Mouse (Mus musculus) megakaryocyte, embryonic 14.5 days (primary cell): ENCODE data around the gene Gm10260. TPM values are rescaled to one million over a fixed set of nuclear protein-coding genes. Genes with fewer than 3 reads are reported as not detected.

Source experiments
- H3K27me3 ChIP-seq: replicated peaks from 2 replicates; pipeline ENCODE3; 2012; ENCODE audit warnings: inconsistent platforms
- H3K36me3 ChIP-seq: replicated peaks from 2 replicates; pipeline ENCODE3; 2012; ENCODE audit warnings: low read length, inconsistent platforms, mixed read lengths
- H3K4me1 ChIP-seq: 2 replicates; pipeline ENCODE4 v1.6.1; 2012; ENCODE audit warnings: inconsistent platforms
- H3K4me3 ChIP-seq: replicated peaks from 2 replicates; pipeline ENCODE3; 2012; ENCODE audit warnings: moderate library complexity, mild to moderate bottlenecking, inconsistent platforms
- H3K9me3 ChIP-seq: 2 replicates; pipeline ENCODE4 v1.6.1; 2012; ENCODE audit warnings: inconsistent platforms
- FLI1 ChIP-seq: IDR thresholded peaks from 2 replicates; pipeline ENCODE4 v1.6.1; 2012; ENCODE audit warnings: low read length, inconsistent platforms, mixed read lengths
- GATA1 ChIP-seq: IDR thresholded peaks from 3 replicates; pipeline ENCODE4 v1.6.1; 2012; ENCODE audit warnings: mixed read lengths, low read length, inconsistent platforms, borderline replicate concordance
- polyA plus RNA-seq: library from polyadenylated mRNA; stranded (reverse); fragments of >175 nt; gene quantifications from 2 replicates; pipeline ENCODE4 v1.2.3, GENCODE M21; 2012; ENCODE audit warnings: low replicate concordance; ENCODE audit not compliant: insufficient read depth

Gm10260 gene
- polyA plus RNA-seq, 1 experiment: 1,157 TPM

- H3K4me3 ChIP-seq: no peak overlapping the region
- H3K4me1 ChIP-seq: no peaks in the 10 kb centered on the region
- 0 out of 2 replicates have a peak, but pooled peaks cover 3% of the 10 kb centered on the region for H3K9me3 ChIP-seq
- no peaks in the 10 kb centered on the region for H3K36me3 ChIP-seq
- H3K27me3 ChIP-seq: peaks cover under 1% of the 10 kb centered on the region
- TF ChIP-seq FLI1: no peak
- no peak for TF ChIP-seq GATA1
Measured at GRCm38 (mm10) chr13:97756091-97756490, 4.3 kb downstream of the Gm10260 start.

GRCm38 (mm10) chr13:97750851-97751381 is 9.5 kb downstream of the Gm10260 start:
- Histone ChIP-seq H3K4me1 (no peaks in the 10 kb centered on the region), H3K4me3 (no peak overlapping the region)

DNA sequence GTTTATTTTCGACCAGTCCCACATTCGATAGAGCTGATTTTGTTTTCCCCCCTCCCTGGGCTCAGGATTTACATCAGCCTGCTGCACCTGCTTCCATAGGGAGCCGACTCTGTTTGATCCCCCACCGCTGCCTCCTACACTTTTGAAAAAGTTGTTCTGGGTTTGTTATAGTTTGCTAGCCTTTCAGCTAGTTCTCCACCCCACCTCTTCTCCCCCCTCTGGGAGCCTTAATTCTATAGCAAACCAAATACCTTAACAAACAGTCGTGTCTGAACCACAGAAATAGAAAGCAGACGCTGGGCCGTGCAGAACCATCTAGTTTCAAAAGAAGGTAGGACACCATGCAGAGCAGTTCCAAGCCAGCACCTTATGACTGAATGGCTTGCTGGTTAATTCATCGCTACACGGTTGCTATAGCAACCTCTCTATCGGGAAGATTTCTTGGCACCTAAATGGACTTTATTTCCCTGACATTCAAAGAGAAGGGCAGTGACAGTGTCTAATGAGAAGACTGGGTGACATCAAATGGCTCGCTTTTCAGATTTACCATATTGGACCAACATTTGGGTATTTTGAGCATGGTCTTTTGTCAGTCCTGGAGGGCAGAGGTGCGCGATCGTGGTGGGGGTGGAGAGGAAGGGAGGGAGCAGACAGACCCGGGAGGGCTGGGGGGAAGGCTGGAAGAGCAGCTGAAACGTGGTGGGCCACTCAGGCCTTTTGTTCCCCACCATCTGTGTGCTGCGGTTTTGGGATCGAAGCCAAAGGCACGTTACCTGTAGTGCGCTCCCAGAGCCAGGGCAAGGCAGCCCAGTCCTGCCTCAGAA is 13.2 kb downstream of the Gm10260 start:
- no peaks in the 10 kb centered on the region for H3K9me3 ChIP-seq
- TF ChIP-seq FLI1 (no peak), GATA1 (no peak)
- peaks cover 7% of the 10 kb centered on the region for H3K27me3 ChIP-seq
- H3K4me3 ChIP-seq: no peak overlapping the region
- H3K4me1 ChIP-seq: peaks cover 6% of the 10 kb centered on the region; the same call in 1 of the 2 replicates
- H3K36me3 ChIP-seq: no peaks in the 10 kb centered on the region

More at GRCm38 (mm10) chr13:97750851-97751381, 9.5 kb downstream of the Gm10260 start:
- Histone ChIP-seq H3K36me3 (no peaks in the 10 kb centered on the region), H3K27me3 (peaks cover 2% of the 10 kb centered on the region), H3K9me3 (no peaks in the 10 kb centered on the region)
- no peak for TF ChIP-seq GATA1

DNA sequence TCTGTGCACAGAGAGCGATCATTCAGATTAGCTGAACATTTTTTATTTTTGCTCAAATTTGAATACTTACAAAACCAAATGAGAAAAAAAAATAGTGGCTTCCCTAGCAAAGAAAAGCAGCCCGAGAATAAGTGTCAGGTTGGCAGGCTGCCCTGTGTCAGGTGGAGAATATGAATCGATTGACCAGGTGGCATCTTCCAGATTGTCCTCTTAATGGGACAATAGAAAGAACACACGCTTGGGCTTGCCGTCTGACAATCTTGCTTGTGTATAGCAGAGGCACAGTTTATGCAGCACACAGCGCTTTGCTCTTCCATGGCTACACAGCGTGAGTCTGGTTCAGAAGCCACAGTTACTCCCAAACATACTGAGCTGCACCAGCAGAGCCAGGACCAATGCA is 15.8 kb downstream of the Gm10260 start:
- Histone ChIP-seq H3K9me3 (no peaks in the 10 kb centered on the region), H3K4me3 (no peak overlapping the region), H3K36me3 (no peaks in the 10 kb centered on the region), H3K4me1 (peaks cover 6% of the 10 kb centered on the region; the same call in 1 of the 2 replicates), H3K27me3 (peaks cover 11% of the 10 kb centered on the region)
- TF ChIP-seq FLI1 (no peak), GATA1 (no peak)

GRCm38 (mm10) chr13:97744036-97744435 is 16.4 kb downstream of the Gm10260 start:
- peaks cover 6% of the 10 kb centered on the region; the same call in 1 of the 2 replicates for H3K4me1 ChIP-seq
- H3K4me3 ChIP-seq: no peak overlapping the region
- TF ChIP-seq GATA1 (no peak), FLI1 (no peak)

DNA sequence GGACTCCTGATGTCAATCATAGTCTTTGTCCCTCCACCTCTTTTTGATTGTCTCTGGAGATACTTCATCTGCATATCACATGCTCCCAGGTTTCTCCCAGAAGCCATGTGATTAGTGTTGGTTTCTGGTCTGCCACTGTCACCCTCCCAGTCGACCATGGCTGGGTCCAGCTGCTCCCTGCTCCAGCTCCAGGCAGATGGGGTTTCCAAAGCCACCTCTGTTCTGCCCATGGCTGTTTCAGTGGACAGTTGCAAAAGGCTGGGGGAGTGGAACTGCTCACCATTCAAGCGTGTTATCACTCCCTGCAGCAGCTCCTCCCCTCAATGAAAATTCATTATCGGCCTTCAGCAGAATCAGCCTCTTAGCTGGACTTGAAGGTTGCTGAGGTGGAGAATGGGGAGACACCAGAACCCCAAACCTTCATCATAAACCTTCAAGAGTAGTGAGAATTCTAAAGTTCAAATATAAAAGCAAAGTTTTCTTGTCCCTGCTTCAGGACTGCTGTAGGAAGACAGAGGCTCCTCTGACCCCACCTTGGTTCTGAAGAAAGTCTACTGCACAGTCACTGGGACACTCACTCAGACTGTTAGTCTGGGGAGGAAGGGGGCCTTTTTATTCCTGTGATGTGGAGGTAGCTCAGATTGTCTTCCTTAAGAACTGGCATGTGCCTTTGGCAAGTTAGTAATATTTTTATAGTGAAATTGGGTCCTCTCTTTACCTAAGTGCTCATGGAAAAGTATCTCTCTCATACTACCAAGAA is 17.0 kb downstream of the Gm10260 start:
- no peaks in the 10 kb centered on the region for H3K36me3 ChIP-seq
- TF ChIP-seq GATA1: no peak
- no peak for TF ChIP-seq FLI1
- H3K4me3 ChIP-seq: no peak overlapping the region
- H3K27me3 ChIP-seq: peaks cover 11% of the 10 kb centered on the region
- peaks cover 6% of the 10 kb centered on the region; the same call in 1 of the 2 replicates for H3K4me1 ChIP-seq
- H3K9me3 ChIP-seq: no peaks in the 10 kb centered on the region

More at GRCm38 (mm10) chr13:97744036-97744435, 16.4 kb downstream of the Gm10260 start:
- Histone ChIP-seq H3K27me3 (peaks cover 11% of the 10 kb centered on the region), H3K9me3 (no peaks in the 10 kb centered on the region), H3K36me3 (no peaks in the 10 kb centered on the region)

GRCm38 (mm10) chr13:97735931-97736330 is 24.5 kb downstream of the Gm10260 start:
- no peak overlapping the region for H3K4me3 ChIP-seq
- no peaks in the 10 kb centered on the region for H3K4me1 ChIP-seq
- TF ChIP-seq FLI1 (no peak), GATA1 (no peak)
- peaks cover 7% of the 10 kb centered on the region for H3K27me3 ChIP-seq
- H3K36me3 ChIP-seq: no peaks in the 10 kb centered on the region
- H3K9me3 ChIP-seq: no peaks in the 10 kb centered on the region

DNA sequence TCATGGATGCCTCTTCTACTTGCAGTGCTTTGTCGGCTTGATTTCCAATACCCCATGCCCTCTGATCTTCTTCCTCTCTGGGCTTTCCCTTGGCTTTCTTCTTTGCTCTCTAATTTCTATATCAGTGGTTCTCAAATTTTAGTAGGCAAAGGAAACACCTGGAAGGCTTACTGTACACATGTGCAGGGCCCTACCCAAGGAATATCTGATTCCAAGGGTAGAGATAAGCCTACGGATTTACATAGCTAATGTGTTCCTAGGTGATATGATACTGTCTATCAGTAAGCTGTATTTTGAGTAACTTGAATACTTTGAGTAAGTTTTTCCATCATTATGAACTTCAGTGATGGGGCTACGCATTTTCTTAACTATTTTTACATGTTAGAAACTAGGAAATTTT is 25.7 kb downstream of the Gm10260 start:
- Histone ChIP-seq H3K4me3 (no peak overlapping the region), H3K4me1 (no peaks in the 10 kb centered on the region), H3K9me3 (no peaks in the 10 kb centered on the region), H3K36me3 (no peaks in the 10 kb centered on the region), H3K27me3 (peaks cover 3% of the 10 kb centered on the region)
- TF ChIP-seq FLI1 (no peak), GATA1 (no peak)

DNA sequence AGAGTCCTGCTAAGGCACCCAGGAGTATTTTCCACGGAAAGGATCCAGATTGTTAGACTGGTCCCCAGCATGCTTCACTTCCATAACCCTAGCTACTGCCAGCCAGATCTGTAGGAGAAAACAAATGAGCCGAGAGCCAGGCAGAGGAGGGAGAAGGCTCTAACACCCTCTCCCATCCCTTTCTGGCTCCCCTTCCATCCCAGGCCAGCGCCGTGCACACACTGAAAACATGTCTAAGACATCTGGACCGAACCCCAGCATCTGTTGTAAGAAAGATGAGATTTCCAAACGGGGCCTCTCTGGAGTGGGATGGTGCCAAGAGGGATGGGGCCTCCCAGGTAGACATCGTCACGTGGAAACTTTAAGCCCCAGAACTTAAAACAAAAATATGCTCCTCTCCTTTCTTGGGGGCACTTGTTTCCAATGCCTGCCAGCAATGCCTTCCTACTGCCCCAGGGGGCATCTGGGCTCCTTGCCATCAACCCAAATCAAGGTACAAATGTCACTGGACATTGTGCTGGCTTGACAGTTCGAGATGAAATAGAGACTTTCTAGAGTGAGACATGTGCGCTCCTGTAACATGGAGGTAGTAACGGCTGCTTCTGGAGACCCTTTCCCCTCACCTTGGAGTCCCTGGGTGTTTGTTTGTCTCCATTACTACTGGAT is 35.1 kb downstream of the Gm10260 start:
- TF ChIP-seq FLI1 (no peak), GATA1 (no peak)
- H3K4me3 ChIP-seq: no peak overlapping the region
- H3K9me3 ChIP-seq: no peaks in the 10 kb centered on the region
- no peaks in the 10 kb centered on the region for H3K36me3 ChIP-seq
- H3K4me1 ChIP-seq: no peaks in the 10 kb centered on the region
- no peaks in the 10 kb centered on the region for H3K27me3 ChIP-seq

GRCm38 (mm10) chr13:97724551-97724950 is 35.9 kb downstream of the Gm10260 start:
- Histone ChIP-seq H3K9me3 (no peaks in the 10 kb centered on the region), H3K4me3 (no peak overlapping the region), H3K4me1 (no peaks in the 10 kb centered on the region), H3K36me3 (no peaks in the 10 kb centered on the region), H3K27me3 (no peaks in the 10 kb centered on the region)
- no peak for TF ChIP-seq FLI1
